Comparison of ENCODE assay signal across 9 mouse cellular contexts in genomic region chr4:126602445-126602762, GRCm38 (mm10). TPM values are rescaled to one million over a fixed set of nuclear protein-coding genes. Genes with fewer than 3 reads are reported as not detected.
DNase-seq lines count a peak whose midpoint lies in the region; ATAC-seq and TF ChIP-seq lines count a peak whose summit lies in the region.
"Had no signal": no experiment of that assay in that cellular context is flagged by ENCODE, and none has a peak within 500 bp of the region (broad histone marks: within the 10 kb centered on the region; RNA-seq: fewer than 3 reads in every experiment).

No protein-coding gene starts in this region.

- no peaks in the 10 kb centered on the region for H3K36me3 ChIP-seq in lung, postnatal 0 days (ENCODE audit: insufficient read depth, low read length)
- H3K36me3 ChIP-seq in limb, embryonic 14.5 days (ENCODE audit: control insufficient read depth, insufficient read depth, low read length): no peaks in the 10 kb centered on the region

- WGBS in lung, postnatal 0 days: 18% methylated on average over 6 of the region's 6 CpGs
- WGBS in limb, embryonic 14.5 days: 10% methylated on average over 6 of the region's 6 CpGs

- H3K27ac ChIP-seq in lung, postnatal 0 days (ENCODE audit: low read length): no peak overlapping the region
- H3K27ac ChIP-seq in limb, embryonic 14.5 days (replicated peaks; ENCODE audit: low read depth, low read length): no peak overlapping the region
- H3K27ac ChIP-seq: left cerebral cortex, adult 2 months had no signal

- no peak for TF ChIP-seq POLR2A in limb, embryonic 14.5 days (IDR thresholded peaks at IDR 0.05; ENCODE audit: borderline replicate concordance, extremely low read depth, insufficient read depth, insufficient read length)

- no peaks in the 10 kb centered on the region for H3K4me1 ChIP-seq in lung, postnatal 0 days (ENCODE audit: insufficient read depth, low read depth, low read length)
- H3K4me1 ChIP-seq in limb, embryonic 14.5 days (ENCODE audit: control insufficient read depth, insufficient read depth, low read length): peaks cover 8% of the 10 kb centered on the region; the same call in 1 of the 2 replicates

- DNase-seq in lung, postnatal 0 days (ENCODE audit: low spot score): no peak
- DNase-seq in lung, adult 18-20 months: no peak
- DNase-seq in forelimb bud, embryonic 11.5 days (ENCODE audit: low read depth, low spot score): peak; percentile 10
- peak; percentile 6 for DNase-seq in limb, embryonic 14.5 days (ENCODE audit: low spot score)
- no peak for DNase-seq in frontal cortex, postnatal 36 days (ENCODE audit: low spot score in 2 of 2)
- no peak for DNase-seq in layer of hippocampus, adult 8-10 months (ENCODE audit: low spot score in 2 of 2)
- DNase-seq in cerebellum, postnatal 14 days: no peak

- no peak overlapping the region for H3K9ac ChIP-seq in lung, postnatal 0 days (replicated peaks; ENCODE audit: low read depth)
- H3K9ac ChIP-seq in limb, embryonic 14.5 days (ENCODE audit: low read depth, low read length, severe bottlenecking): no peak overlapping the region; the same call in 1 of the 2 replicates

- ATAC-seq in lung, postnatal 0 days: peak; percentile 14; the same call in 1 of the 2 replicates
- peak; percentile 11; the same call in 1 of the 2 replicates for ATAC-seq in limb, embryonic 14.5 days (ENCODE audit: low FRiP score, low read depth)

- H3K9me3 ChIP-seq in lung, postnatal 0 days (ENCODE audit: low read length): no peaks in the 10 kb centered on the region
- H3K9me3 ChIP-seq in limb, embryonic 14.5 days (ENCODE audit: control insufficient read depth, low read length): no peaks in the 10 kb centered on the region
- H3K9me3 ChIP-seq: megakaryocyte, embryonic 14.5 days had no signal

- no peak for TF ChIP-seq CTCF in lung, postnatal 0 days (IDR thresholded peaks at IDR 0.05)

- no peak for TF ChIP-seq EP300 in lung, postnatal 0 days (IDR thresholded peaks at IDR 0.05)

- H3K4me3 ChIP-seq in lung, postnatal 0 days (ENCODE audit: low read depth, low read length): no peak overlapping the region
- peak overlapping the region; percentile 17; the same call in 1 of the 2 replicates for H3K4me3 ChIP-seq in limb, embryonic 14.5 days (replicated peaks; ENCODE audit: low read length)
- H3K4me3 ChIP-seq: left cerebral cortex, adult 2 months; megakaryocyte, embryonic 14.5 days had no signal

- H3K27me3 ChIP-seq in lung, postnatal 0 days (replicated peaks; ENCODE audit: insufficient read depth, low read length): no peaks in the 10 kb centered on the region
- H3K27me3 ChIP-seq in limb, embryonic 14.5 days (ENCODE audit: control insufficient read depth, insufficient read depth, low read length): no peaks in the 10 kb centered on the region

- no peak overlapping the region for H3K4me2 ChIP-seq in lung, postnatal 0 days (replicated peaks; ENCODE audit: low read depth, low read length)
- H3K4me2 ChIP-seq in limb, embryonic 14.5 days (replicated peaks; ENCODE audit: low read depth, low read length, severe bottlenecking): peak overlapping the region; percentile 50

RNA-seq across cellular contexts. Expression of gene 5730409E04Rik, which starts 7.2 kb away (rescaled TPM):
- polyA plus RNA-seq in lung, postnatal 0 days (2015; fragmentation: Nextera tagmentation; extraction: Ambion mirVana): 2.6 and 3.0 TPM in 2 replicates
- 11.7 and 12.1 TPM in 2 replicates for polyA plus RNA-seq in limb, embryonic 14.5 days (2012; rRNA removed)
- 4.8 and 5.4 TPM in 2 replicates for polyA plus RNA-seq in limb, embryonic 14.5 days (2014; fragmentation: Nextera tagmentation; extraction: Ambion mirVana)
- 10 to 100 TPM; 66.8 to 72.5 (median 69.7) TPM for total RNA-seq in layer of hippocampus, adult 8-10 months (2022)

RNA-seq across cellular contexts. Expression of gene Clspn, which starts 45.7 kb away (rescaled TPM):
- polyA plus RNA-seq in lung, postnatal 0 days (2015; fragmentation: Nextera tagmentation; extraction: Ambion mirVana): 3.2 and 3.5 TPM in 2 replicates
- 12.0 and 22.6 TPM in 2 replicates for polyA plus RNA-seq in limb, embryonic 14.5 days (2012; rRNA removed)
- 34.2 and 39.2 TPM in 2 replicates for polyA plus RNA-seq in limb, embryonic 14.5 days (2014; fragmentation: Nextera tagmentation; extraction: Ambion mirVana)
- 1 to 10 TPM in 3 of 4 experiments, under 1 TPM in 1; 0.77 to 2.5 (median 1.6) TPM for total RNA-seq in layer of hippocampus, adult 8-10 months (2022)

Comparison
In these comparisons a context has a peak if more than half of its experiments do, and no peak if none do; other contexts are left out.
1. DNase-seq: peak in forelimb bud, embryonic 11.5 days (single experiment) and limb, embryonic 14.5 days (single experiment); none in lung, postnatal 0 days (single experiment), lung, adult 18-20 months (0 of 2), frontal cortex, postnatal 36 days (0 of 2), layer of hippocampus, adult 8-10 months (0 of 2) and cerebellum, postnatal 14 days (0 of 2).